Mouse (Mus musculus) right cerebral cortex, adult 2 months (tissue): ENCODE data around the gene Stat1.

Experiments
- DNase-seq, 2 experiments: peaks; one replicate each; pipeline ENCODE4 v3.0.0; 2021 to 2022; ENCODE audit warnings: low spot score in 2 of 2

Gene Stat1

DNA sequence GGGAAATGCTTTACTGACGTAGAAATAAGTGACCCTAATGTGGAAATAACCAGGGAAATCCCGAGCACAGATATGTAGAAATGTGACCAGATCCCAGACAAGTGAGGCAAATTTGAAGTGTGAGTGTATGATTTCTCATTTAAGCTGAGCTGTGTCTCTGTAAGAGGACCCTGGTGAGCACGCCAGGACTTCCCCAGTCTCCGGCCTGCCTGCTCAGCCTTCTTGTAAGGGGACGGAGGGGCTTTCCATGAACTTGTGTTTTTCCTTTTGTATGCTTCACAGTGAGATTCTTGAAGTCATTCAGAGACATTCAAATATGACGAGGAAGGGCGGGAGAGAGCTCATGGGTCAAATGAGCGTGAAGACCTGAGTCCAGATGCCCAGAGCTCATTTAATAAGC lies 14.0 kb downstream of the Stat1 start:
- no peak for DNase-seq

DNA sequence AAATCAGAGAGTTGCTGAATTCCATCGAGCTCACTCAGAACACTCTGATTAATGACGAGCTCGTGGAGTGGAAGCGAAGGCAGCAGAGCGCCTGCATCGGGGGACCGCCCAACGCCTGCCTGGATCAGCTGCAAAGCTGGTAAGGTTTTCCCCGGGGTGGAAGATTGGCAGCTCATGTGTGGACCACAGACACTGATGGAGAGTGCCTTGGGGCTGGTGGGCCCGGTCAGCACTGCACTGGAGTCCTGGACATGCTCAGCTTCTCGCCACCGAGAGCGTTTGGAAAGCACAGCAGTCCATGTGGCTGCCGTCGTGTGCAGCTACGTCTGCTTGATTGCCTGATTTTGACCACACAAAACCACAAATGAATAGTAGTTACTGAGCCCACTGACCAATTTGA lies 18.1 kb downstream of the Stat1 start:
- DNase-seq = no peak

DNA sequence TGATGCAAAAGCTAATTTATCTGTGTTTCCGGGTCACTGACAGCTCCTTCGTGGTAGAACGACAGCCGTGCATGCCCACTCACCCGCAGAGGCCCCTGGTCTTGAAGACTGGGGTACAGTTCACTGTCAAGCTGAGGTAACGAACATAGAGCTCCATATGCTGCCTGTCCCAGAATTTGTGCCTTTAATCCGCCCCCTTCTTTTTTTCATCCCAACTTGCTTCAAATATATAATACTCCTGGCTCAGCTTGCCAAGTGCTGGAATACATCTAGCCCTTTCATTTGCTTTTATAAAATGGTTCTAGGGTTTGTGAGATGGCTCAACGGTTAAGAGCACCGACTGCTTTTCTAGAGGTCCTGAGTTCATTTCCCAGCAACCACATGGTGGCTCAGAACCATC lies 21.3 kb downstream of the Stat1 start:
- DNase-seq = peak in 1 of 2 experiments; percentile 35

GRCm38 (mm10) chr1:52141482-52141881 lies 22.2 kb downstream of the Stat1 start:
- no peak for DNase-seq

DNA sequence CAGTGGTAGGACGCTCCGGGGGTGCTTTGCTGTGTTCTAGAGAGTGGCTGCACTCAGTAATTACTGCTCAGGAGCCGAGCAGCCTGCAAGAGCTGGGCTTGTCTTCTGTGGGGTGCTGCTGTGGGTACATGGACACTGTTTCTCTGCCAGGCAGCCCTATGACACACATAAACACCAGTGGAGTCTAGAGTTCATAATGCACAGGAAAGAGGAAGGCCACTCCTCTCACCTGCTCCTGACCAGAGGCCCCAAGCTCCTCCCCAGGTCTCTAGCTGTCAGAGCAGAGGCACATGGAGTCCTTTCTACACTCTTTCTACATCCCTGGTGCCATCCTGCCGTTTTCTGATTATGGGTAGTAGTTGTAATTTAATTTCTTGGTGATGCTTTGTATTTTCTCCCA lies 22.9 kb downstream of the Stat1 start:
- DNase-seq = no peak

DNA sequence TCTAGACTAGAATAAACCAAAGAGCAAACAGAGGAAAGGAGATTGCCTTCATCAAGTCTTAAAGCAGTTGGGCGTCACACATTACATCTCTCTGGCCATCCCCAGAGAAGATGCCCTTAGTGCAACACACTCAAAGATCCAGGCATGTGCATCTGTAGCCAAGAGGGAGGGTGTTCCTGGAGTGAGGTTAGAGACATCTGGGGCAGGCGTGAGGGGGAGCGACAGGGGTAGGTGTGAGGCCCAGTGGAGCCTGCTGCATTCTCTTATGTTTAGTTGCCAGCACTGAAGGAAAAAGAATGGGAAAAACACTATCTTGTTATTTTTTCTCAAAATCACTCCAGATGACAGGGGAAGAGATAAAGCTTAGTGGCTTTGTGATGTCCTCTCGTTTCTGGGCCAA lies 24.0 kb downstream of the Stat1 start:
- no peak for DNase-seq

DNA sequence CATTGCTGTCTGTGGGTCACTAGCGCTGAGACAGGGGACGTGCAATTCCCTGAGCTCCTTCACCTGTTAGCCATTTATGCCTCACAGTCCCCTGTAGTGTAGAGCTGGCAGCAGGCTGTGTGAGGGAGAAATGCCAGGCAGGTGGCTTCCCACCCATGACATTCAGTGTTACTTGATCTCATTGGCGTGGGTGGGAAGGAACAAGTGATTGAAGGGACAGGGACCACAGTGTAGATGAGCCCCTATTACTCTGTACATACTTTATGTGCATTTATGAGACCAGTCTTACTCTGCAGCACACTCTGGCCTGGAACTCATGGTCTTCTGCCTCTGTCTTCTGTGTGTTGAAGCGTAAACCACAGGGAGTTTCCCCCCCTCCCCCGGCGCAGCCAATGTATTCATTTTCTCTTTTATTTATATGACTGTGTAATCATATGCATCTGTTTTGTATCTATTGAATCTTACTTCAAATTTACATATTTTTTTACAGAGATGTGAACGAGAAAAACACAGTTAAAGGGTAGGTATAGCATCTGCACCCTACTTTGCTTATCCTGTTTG lies 24.4 kb downstream of the Stat1 start:
- DNase-seq = no peak

DNA sequence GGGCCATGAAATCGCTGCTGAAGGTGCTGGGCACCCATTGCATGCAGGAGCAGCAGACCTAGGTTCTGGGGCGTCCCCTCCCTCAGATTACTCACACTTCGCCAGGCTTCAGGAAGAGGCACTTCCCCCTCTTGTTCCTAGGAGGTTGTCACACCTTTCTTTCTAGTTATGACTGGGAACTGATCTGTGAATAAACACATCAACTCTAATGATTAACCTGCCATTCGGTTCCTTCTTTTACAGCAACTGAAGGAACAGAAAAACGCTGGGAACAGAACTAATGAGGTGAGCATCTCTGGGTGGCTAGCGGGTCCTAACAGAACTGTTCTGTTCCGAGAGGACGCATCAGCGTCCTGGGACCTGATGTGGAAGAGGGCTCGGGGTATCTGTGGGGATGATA lies 25.7 kb downstream of the Stat1 start:
- no peak for DNase-seq

DNA sequence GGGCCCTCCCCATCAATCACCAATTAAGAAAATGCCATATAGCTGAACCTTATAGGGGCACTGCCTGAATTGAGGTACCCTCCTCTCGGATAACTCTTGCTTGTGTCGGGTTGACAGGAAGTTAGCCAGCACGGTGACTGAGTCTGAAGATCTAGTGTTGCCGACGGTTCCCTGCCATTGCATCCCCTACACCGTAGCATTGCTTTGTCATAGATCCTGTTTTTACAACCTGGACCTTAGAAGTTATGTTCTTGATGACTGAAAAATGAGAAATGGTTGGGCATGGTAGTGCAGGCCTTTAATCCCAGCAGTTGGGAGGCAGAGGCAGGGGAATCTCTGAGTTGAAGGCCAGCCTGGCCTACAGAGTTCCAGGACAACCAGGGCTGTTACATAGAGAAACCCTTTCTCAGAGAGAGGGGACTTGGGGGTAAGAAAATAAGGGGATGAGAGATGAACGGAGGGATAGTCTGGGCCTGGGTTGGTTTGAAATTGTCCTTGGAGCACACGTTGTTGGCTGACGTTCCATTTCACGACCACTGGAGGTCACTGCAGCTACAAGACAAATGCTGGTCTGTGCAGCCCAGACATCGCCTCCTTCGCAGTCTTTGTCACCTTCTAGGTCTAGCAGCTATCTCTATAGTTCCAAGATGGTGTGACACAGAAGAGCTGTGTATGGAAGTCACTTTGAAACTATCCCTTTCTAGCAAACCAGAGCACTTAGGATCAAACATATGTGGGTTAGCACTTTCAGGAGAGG lies 27.2 kb downstream of the Stat1 start:
- peak; percentile 64 to 69 for DNase-seq

DNA sequence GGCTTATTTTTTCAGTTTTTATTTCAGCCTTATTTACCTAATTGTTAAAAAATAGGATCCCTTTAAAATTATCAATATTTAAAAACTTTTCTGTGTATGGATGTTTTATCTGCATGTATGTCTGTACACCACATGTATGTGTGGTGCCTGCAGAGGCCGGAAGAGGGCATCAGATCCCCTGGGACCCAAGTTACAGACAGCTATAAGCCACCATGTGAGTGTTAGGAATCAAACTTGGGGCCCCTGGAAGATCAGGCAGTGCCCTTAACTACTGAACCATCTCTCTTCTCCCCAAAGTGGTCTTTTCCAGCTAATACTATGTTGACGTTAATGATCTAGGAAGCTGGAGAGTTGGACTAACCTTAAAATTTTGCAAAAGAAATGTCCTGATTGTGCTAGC lies 28.2 kb downstream of the Stat1 start:
- no peak for DNase-seq

- DNase-seq = no peak
These were observed 28.9 kb downstream of the Stat1 start for GRCm38 (mm10) chr1:52148178-52148577.

GRCm38 (mm10) chr1:52148696-52149095 lies 29.5 kb downstream of the Stat1 start:
- no peak for DNase-seq

DNA sequence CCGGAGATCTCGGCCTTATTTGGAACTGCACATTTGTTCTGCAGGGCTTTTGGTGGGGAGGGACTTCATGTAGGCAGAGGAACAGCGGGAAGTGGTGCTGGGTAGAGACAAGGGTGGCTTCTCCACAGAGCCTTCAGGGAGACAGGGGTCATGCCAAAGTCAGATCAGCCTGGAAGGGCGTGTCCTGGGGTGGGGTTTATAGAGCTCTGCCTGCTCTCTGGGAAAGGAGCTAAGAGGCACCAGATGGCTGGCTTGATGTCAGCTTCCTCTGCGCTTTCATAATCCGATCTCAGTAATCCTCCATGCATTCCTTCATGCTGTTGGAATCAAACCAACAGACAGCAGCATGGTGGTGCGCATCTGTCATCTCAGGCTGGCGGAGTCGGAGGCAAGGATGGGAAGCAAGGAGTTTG lies 30.7 kb downstream of the Stat1 start:
- DNase-seq = peak; percentile 43 to 55

GRCm38 (mm10) chr1:52150676-52151075 lies 31.4 kb downstream of the Stat1 start:
- DNase-seq = no peak

DNA sequence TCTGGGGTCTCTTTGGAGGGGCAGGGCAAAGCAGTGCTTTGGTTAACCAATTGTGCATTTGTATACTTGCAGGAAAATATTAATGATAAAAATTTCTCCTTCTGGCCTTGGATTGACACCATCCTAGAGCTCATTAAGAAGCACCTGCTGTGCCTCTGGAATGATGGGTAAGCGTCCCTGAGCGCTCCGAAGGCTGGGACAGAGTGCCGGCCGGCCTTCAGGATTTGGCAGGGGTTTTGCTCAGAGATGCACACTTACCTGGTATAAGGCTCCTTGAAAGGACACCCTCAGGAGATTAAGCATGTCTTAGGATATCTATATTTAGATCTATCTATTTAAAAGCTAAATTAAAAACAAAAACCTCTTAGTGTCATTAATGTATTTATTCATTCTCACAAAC lies 31.9 kb downstream of the Stat1 start:
- no peak for DNase-seq

GRCm38 (mm10) chr1:52152369-52152768 lies 33.1 kb downstream of the Stat1 start:
- no peak for DNase-seq

GRCm38 (mm10) chr1:52152936-52153335 lies 33.7 kb downstream of the Stat1 start:
- DNase-seq = no peak

GRCm38 (mm10) chr1:52154890-52155289 lies 35.6 kb downstream of the Stat1 start:
- DNase-seq = no peak

GRCm38 (mm10) chr1:52156351-52156750 lies 37.1 kb downstream of the Stat1 start:
- DNase-seq = peak; percentile 29 to 48

- DNase-seq = no peak
These were observed 38.8 kb downstream of the Stat1 start for GRCm38 (mm10) chr1:52158040-52158439.

- peak; percentile 46 to 62 for DNase-seq
These were observed 39.5 kb downstream of the Stat1 start for GRCm38 (mm10) chr1:52158490-52159381.

GRCm38 (mm10) chr1:52161151-52161550 lies 41.9 kb downstream of the Stat1 start:
- DNase-seq = no peak
